Mouse (Mus musculus): ENCODE data around the gene Mthfsd. TPM values are rescaled to one million over a fixed set of nuclear protein-coding genes. Genes with fewer than 3 reads are reported as not detected.

The Mthfsd gene
- polyA plus RNA-seq (2012; rRNA removed) = 25.9 and 32.2 TPM in 2 replicates

GRCm38 (mm10) chr8:121107668-121108656, at the start of gene Mthfsd:
Mthfsd (minus strand) TSS chr8:121108392.

DNA sequence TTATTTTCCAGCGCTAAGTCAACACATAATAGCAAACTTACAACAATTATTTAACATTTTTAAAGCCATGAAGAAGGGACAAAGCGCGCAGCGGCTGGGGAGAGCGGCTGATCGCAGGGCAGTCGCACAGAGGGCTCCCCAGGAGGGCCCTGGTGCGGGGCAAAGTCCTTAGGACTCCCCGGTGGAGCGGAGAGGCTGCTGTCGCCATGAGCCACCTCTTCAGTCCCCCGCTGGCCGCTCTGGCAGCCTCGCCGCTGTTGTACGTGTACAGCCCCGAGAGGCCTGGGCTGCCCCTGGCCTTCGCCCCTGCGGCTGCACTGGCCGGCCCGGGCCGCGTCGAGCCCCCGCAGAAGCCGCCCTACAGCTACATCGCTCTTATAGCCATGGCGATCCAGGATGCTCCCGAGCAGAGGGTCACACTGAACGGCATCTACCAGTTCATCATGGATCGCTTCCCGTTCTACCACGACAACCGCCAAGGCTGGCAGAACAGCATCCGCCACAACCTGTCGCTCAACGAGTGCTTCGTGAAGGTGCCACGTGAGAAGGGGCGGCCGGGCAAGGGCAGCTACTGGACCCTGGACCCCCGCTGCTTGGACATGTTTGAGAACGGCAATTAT, 19.7 kb upstream of the Mthfsd start, which contains the start of gene Foxl1:
TSS of gene Foxl1 (plus strand) at position 185 of the 620 bp plus-strand sequence.

GRCm38 (mm10) chr8:121115948-121116347, 7.8 kb upstream of the Mthfsd start, which contains the start of gene Foxc2:
Foxc2 (plus strand) TSS chr8:121116171.

DNA sequence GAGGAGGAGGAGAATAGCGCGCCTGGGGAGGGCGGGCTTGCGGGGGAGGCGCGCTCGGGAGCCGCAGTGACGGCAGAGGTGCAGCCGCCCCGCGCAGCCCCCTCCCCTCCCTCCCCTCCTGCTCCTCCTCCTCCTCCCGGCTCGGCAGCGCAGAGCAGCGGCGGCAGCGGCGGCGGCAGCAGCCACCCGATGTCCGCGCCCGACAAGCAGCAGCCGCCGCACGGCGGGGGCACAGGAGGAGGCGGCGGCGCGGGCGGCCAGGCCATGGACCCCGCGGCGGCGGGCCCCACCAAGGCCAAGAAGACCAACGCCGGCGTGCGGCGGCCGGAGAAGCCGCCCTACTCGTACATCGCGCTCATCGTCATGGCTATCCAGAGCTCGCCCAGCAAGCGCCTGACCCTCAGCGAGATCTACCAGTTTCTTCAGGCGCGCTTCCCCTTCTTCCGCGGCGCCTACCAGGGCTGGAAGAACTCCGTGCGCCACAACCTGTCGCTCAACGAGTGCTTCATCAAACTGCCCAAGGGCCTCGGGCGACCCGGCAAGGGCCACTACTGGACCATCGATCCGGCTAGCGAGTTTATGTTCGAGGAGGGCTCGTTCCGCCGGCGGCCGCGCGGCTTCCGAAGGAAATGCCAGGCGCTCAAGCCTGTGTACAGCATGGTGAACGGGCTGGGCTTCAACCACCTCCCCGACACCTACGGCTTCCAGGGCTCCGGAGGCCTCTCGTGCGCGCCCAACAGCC, 23.8 kb downstream of the Mthfsd start, which contains the start of gene Foxf1:
TSS of gene Foxf1 (plus strand) at position 177 of the 742 bp plus-strand sequence.

Other genes starting within 250 kb of the Mthfsd start
- gene Foxf1, start 24.0 kb downstream of the Mthfsd start, polyA plus RNA-seq (2012; rRNA removed) = 32.6 and 48.8 TPM in 2 replicates
- gene Foxc2, start 7.8 kb upstream of the Mthfsd start, polyA plus RNA-seq (2012; rRNA removed) = 0.92 and 0.98 TPM in 2 replicates
- 1.6 and 2.4 TPM in 2 replicates for gene Foxl1, start 19.5 kb upstream of the Mthfsd start, polyA plus RNA-seq (2012; rRNA removed)